Mouse (Mus musculus) frontal cortex, postnatal 25 days (tissue): ENCODE results near the gene Mrpl42.
"Not testable (repeated sequence)": the region's sequence is repeated elsewhere in the genome, so short reads cannot be mapped to it uniquely, and the experiment has no call there.

Experiments used
- DNase-seq, 2 experiments: peaks; one replicate each; pipeline ENCODE4 v3.0.0; 2022; ENCODE audit warnings: low spot score in 2 of 2

The Mrpl42 gene

GRCm38 (mm10) chr10:95501463-95502081 lies at the start of gene Mrpl42:
Gene Mrpl42, minus strand, starts transcription at chr10:95501940.
- DNase-seq = peak; percentile 70

- DNase-seq = no peak
These were observed 48.8 kb upstream of the Mrpl42 start for GRCm38 (mm10) chr10:95550506-95550905.

DNA sequence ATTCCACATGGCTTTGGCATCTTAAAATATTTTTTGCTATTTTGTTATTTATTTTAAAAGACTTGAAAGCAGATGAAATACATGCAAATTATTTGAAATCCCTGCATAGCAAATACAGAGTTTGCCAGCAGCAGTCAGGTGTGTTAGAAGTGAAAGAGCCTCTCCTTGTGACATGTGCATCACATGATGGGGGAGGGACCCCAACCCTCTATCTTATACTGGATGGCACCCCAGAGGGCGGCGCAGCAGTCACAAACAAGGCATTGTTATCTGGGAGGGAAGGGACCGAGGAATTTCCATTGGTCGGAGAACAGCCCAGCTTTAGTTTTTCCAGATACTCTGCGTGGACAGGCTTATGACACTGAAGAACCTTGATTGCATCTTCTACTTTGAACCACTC lies 47.3 kb upstream of the Mrpl42 start:
- DNase-seq = not testable (repeated sequence)

GRCm38 (mm10) chr10:95548154-95548826 lies 46.5 kb upstream of the Mrpl42 start:
- no peak for DNase-seq

- no peak for DNase-seq
These were observed 44.4 kb upstream of the Mrpl42 start for GRCm38 (mm10) chr10:95546178-95546577.

- no peak for DNase-seq
These were observed 43.3 kb upstream of the Mrpl42 start for GRCm38 (mm10) chr10:95545051-95545450.

GRCm38 (mm10) chr10:95544651-95545050 lies 42.9 kb upstream of the Mrpl42 start:
- no peak for DNase-seq

DNA sequence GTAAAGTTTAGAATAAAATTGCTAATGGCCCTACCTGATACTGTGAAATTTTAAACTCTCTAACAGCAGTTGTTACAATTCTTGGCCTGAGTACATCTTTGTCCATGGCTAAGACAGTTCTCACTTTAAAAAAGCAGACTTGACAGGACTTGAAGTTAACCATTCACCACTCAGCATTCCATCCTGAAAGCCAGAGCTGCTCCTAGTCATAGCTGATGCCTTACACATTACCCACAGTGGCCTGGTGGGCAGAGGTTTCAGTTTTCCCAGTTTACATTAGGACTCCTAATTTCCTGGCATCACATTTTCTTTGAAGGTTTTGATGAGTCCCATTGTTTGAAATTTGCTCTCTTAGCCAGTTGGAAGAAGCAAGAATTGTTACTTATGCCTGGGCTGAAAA lies 42.3 kb upstream of the Mrpl42 start:
- DNase-seq = no peak

DNA sequence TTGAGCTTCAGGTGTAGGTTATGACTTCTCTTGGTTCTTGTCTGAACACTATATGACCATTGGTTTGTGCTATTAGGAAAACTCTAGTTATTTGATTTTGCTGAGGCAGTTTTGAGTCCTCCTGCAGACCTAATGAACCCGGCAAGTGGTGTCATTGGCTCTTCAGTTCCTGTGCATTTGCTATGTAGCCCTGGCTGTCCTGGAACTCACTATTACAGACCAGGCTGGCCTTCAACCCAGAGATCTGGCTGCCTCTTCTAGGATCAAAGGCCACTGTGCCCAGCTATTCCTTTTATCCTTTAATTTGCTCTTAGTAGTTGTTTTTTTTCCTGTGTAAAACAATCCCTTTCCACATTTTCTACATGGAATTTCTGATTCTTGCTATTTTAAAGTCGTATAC lies 41.6 kb upstream of the Mrpl42 start:
- DNase-seq = no peak

DNA sequence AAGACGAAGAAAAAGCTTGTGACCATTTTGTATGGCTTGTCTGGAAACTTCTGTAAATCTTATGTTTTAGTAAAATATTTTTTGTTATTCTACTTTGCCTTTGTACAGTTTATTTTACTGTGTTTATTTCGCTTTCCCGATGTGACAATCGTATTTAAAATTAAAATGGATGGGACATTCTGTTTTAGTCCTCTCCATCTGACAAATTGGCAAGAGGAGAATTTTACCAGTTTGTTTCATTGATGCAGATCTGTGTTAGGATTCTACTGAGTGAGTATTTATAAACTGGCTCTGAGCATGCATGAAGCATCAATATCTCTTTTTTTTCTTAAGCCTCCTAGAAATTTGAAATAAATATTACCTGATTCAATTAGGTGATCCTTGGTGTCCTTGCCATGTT lies 41.2 kb upstream of the Mrpl42 start:
- no peak for DNase-seq

DNA sequence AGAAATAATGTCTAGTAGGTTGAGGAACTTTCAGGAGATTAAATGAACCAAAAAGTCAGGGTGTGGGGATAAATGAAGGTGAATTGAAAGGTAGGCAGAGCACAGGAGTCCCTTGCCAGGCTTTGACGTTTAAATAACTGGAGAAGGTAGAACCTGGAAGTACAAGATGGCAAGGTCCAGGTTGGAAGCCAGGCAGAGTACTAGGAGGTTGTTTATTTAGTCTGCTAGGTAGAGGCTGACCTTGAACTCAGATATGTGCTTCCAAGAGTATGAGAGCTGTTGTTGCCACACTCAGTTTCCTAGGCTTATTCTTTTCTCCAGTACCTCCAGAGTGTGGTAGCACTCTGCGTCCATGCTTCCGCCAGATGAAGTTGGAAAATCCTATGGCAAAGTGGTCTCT lies 38.1 kb upstream of the Mrpl42 start:
- DNase-seq = no peak

- DNase-seq = no peak
These were observed 37.5 kb upstream of the Mrpl42 start for GRCm38 (mm10) chr10:95539260-95539659.

DNA sequence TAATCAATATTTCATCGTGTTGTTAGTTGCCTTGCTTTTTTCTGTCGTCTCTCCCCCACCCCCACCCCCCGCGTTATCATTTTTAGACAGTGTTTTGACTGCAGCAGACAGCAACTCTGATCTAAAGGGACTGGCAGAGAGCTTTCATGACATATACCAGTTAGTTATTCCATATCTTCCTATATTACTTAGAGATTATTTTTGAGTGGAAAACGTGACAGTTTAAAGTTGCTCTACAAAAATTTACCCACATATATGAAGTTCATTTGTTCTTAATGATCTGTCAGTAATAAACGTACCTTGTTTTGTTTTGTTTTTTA lies 34.4 kb upstream of the Mrpl42 start:
- DNase-seq = no peak

DNA sequence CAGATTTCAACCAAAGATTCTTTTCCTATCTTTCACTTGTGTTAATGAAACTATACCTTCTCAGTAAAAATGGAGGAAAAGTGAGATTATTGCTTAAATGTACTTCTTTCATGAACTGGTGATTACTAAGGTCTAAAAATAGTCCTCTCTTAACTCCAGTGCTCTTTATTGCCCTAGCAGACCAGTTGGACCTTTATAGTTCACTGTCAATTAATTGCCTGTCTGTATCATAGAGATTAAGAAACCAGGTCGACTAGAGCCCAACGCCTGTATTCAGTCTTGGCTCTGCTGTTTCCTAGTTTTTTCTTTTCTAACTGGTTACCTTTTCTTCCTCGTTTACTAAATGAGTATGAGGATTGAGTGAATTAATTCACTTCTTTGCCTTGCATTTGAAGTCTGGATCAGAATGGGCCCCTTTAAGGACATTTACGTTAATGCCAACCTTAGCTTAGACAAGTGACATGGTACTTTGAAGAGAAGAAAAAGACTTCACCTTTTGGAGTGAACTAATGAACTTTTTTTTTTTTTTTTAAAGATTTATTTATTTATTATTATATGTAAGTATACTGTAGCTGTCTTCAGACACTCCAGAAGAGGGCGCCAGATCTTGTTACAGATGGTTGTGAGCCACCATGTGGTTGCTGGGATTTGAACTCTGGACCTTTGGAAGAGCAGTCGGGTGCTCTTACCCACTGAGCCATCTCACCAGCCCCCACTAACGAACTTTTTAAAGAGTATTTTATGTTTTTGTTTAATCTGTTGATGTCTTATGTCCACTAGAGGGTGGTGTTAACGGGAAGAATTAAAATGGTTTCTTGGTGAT lies 33.9 kb upstream of the Mrpl42 start:
- DNase-seq = no peak

DNA sequence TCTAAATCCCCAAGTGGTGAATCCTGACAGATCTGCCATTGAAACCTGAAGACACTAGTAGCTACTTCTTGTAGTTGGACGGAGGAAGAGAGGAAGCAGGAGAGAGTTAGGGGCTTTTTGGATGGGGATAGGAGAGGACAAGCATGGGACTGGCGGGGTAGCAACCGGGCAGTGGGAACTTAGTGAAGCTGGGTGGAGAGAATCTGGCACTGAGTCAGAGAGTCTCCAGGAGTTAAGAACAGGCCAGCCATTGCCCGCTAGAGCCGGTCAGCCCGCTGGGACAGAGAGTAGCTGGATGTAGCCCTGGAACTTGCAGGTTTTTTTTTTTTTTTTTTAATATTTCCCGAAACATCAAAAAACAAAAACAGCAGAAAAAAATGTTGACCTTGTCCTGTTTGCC lies 31.6 kb upstream of the Mrpl42 start:
- no peak for DNase-seq

- DNase-seq = no peak
These were observed 31.2 kb upstream of the Mrpl42 start for GRCm38 (mm10) chr10:95532916-95533315.

DNA sequence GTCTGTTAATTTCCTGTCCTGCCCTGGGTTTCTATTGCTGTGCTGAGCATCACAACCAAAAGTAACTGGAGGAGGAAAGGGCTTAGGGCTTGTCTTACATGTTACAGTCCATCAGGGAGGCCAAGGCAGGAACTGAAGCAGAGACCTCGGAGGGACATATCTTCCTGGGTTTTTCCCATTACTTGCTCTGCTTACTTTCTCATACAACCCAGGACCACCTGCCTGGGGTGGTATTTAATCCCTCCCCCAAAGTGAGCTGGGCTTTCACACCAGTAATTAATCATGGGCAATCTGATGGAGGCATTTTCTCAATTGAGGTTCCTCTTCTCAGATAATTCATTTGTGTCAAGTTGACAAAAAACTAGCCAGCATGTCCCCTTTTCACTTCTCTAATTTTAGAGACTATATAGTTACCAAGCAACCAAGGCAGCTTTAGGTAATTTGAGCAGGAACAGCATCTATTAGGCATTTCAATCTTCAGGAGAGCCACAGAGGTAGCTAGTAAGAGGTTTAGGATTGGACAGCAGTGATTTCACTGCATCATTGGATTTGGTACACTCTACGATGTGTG lies 28.9 kb upstream of the Mrpl42 start:
- DNase-seq = no peak

GRCm38 (mm10) chr10:95526495-95527122 lies 24.9 kb upstream of the Mrpl42 start:
- no peak for DNase-seq

GRCm38 (mm10) chr10:95525871-95526270 lies 24.1 kb upstream of the Mrpl42 start:
- DNase-seq = no peak

DNA sequence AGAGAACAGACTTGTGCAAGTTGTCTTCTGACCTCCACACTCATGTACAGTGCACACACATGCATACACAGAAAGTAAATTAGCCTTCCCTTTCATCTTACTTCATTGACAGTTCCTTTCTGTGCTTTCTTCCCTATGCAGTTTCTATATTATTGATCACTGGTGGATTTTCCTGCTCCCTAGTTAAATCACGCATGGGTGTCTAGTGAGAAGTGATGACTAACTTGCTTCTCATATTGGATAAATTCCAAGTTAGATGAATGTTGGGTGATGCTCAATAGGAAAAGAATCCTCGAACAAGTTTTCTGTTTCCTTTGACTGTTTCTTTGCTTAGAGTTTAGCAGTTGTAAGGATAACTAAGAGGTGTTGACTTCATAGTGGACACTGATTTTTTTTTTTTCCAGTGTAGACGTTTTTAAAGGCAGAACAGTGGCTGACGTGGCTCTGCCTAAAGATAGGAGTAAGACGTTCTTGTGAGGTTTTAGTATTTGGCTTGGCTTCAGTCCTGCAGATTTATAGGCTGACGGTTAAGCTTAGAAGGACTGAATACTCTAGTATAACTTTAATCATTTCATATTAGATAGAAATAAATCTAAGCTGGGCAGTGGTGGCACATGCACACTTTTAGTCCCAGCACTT lies 23.4 kb upstream of the Mrpl42 start:
- no peak for DNase-seq

GRCm38 (mm10) chr10:95517656-95518055 lies 15.9 kb upstream of the Mrpl42 start:
- DNase-seq = no peak
